Mouse (Mus musculus): ENCODE measurements around the gene Cxcr2. TPM values are rescaled to one million over a fixed set of nuclear protein-coding genes. Genes with fewer than 3 reads are reported as not detected.
"Not testable (repeated sequence)": the region's sequence is repeated elsewhere in the genome, so short reads cannot be mapped to it uniquely, and the experiment has no call there.

Gene Cxcr2
- polyA plus RNA-seq, 1 experiment from 2014 or later, result 0.07 TPM

GRCm38 (mm10) chr1:74156381-74156910 lies 2.7 kb downstream of the Cxcr2 start:
- no peak overlapping the region for H3K27ac ChIP-seq (ENCODE audit: low read depth, low read length)
- H3K4me2 ChIP-seq (ENCODE audit: low read depth, low read length), result no peak overlapping the region
- ATAC-seq (ENCODE audit: low read depth), result no peak
- H3K27me3 ChIP-seq (ENCODE audit: control insufficient read depth, insufficient read depth, low read length), result no peaks in the 10 kb centered on the region
- no peaks in the 10 kb centered on the region for H3K36me3 ChIP-seq (ENCODE audit: control insufficient read depth, insufficient read depth, low read length)
- no peak overlapping the region for H3K9ac ChIP-seq (replicated peaks; ENCODE audit: low read depth, low read length)
- H3K9me3 ChIP-seq (ENCODE audit: control insufficient read depth, low read length), result no peaks in the 10 kb centered on the region
- H3K4me3 ChIP-seq (ENCODE audit: low read depth, low read length), result no peak overlapping the region
- H3K4me1 ChIP-seq (ENCODE audit: control insufficient read depth, insufficient read depth, low read length), result no peaks in the 10 kb centered on the region
- WGBS, result 74% methylated on average over 14 of the region's 14 CpGs

DNA sequence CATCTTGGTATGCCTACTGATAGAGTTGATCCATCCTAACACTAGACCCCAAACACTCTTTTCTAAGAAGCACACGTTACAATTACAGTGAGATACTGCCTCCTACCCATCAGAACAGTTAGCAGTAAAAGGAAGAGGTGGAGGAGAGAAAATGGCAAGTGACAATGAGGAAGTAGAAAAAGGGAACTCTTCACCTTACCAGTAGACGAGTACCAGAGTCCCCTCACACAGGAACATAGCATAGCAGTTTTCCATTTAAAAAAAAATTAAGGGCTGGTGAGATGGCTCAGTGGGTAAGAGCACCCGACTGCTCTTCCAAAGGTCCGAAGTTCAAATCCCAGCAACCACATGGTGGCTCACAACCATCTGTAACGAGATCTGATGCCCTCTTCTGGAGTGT lies 5.8 kb downstream of the Cxcr2 start:
- H3K4me2 ChIP-seq (ENCODE audit: low read depth, low read length); H3K4me3 ChIP-seq (ENCODE audit: low read depth, low read length); H3K27me3 ChIP-seq (ENCODE audit: control insufficient read depth, insufficient read depth, low read length); H3K36me3 ChIP-seq (ENCODE audit: control insufficient read depth, insufficient read depth, low read length); H3K4me1 ChIP-seq (ENCODE audit: control insufficient read depth, insufficient read depth, low read length); ATAC-seq (ENCODE audit: low read depth); H3K27ac ChIP-seq (ENCODE audit: low read depth, low read length); H3K9ac ChIP-seq (replicated peaks; ENCODE audit: low read depth, low read length); H3K9me3 ChIP-seq (ENCODE audit: control insufficient read depth, low read length): not testable (repeated sequence)
- 90% methylated on average over 4 of the region's 5 CpGs for WGBS

DNA sequence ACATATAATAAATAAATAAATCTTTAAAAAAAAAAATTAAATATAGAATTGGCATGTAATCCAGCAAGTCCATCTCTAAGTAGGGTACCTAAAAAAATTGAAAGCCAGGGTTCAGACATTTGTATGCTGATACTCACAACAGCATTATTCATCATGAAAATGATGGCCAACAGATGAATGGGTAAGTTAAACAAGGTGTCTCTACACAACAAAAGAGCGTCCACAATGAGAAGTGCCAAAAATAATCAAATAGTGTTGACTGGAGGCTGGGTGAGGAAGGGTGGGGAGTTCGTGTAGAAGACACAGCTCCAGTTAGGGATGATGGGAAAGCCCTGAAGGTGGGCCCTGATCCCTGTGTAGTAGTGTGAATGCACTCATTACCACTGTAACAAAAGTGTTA lies 6.2 kb downstream of the Cxcr2 start:
- H3K27ac ChIP-seq (ENCODE audit: low read depth, low read length), result no peak overlapping the region
- H3K36me3 ChIP-seq (ENCODE audit: control insufficient read depth, insufficient read depth, low read length), result no peaks in the 10 kb centered on the region
- no peak overlapping the region for H3K4me2 ChIP-seq (ENCODE audit: low read depth, low read length)
- H3K4me1 ChIP-seq (ENCODE audit: control insufficient read depth, insufficient read depth, low read length), result no peaks in the 10 kb centered on the region
- WGBS, result 79% methylated on average over 2 of the region's 2 CpGs
- no peak for ATAC-seq (ENCODE audit: low read depth)
- no peak overlapping the region for H3K9ac ChIP-seq (replicated peaks; ENCODE audit: low read depth, low read length)
- no peaks in the 10 kb centered on the region for H3K9me3 ChIP-seq (ENCODE audit: control insufficient read depth, low read length)
- no peaks in the 10 kb centered on the region for H3K27me3 ChIP-seq (ENCODE audit: control insufficient read depth, insufficient read depth, low read length)
- H3K4me3 ChIP-seq (ENCODE audit: low read depth, low read length), result no peak overlapping the region

- WGBS, result 85% methylated on average over 5 of the region's 5 CpGs
- Histone ChIP-seq H3K9me3 (ENCODE audit: control insufficient read depth, low read length) (no peaks in the 10 kb centered on the region), H3K4me3 (ENCODE audit: low read depth, low read length) (no peak overlapping the region), H3K9ac (replicated peaks; ENCODE audit: low read depth, low read length) (no peak overlapping the region), H3K4me2 (ENCODE audit: low read depth, low read length) (no peak overlapping the region), H3K27ac (ENCODE audit: low read depth, low read length) (no peak overlapping the region), H3K27me3 (ENCODE audit: control insufficient read depth, insufficient read depth, low read length) (no peaks in the 10 kb centered on the region), H3K36me3 (ENCODE audit: control insufficient read depth, insufficient read depth, low read length) (no peaks in the 10 kb centered on the region), H3K4me1 (ENCODE audit: control insufficient read depth, insufficient read depth, low read length) (no peaks in the 10 kb centered on the region)
- ATAC-seq (ENCODE audit: low read depth), result no peak
Observed at GRCm38 (mm10) chr1:74167136-74167535, 13.3 kb downstream of the Cxcr2 start.

DNA sequence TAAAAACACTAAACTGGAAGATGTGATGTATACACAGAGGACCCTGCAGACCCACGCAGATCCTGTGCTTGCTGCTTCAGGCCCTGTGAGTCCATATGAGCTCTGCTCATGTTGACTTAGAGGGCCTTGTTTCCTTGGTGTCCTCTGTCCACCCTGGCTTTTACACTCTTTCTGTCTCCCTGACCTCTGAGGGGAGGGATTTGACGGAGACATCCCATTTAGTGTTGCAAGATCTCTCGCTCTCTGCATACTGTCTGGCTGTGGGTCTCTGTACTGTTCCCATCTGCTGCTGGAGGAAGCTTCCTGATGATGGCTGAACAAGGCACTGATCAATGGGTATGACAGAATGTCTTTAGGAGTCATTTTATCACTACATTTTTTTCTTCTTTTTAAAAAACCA lies 15.9 kb downstream of the Cxcr2 start:
- 85% methylated on average over 3 of the region's 3 CpGs for WGBS
- Histone ChIP-seq H3K27me3 (ENCODE audit: control insufficient read depth, insufficient read depth, low read length) (no peaks in the 10 kb centered on the region), H3K9me3 (ENCODE audit: control insufficient read depth, low read length) (no peaks in the 10 kb centered on the region), H3K36me3 (ENCODE audit: control insufficient read depth, insufficient read depth, low read length) (no peaks in the 10 kb centered on the region), H3K4me1 (ENCODE audit: control insufficient read depth, insufficient read depth, low read length) (no peaks in the 10 kb centered on the region), H3K27ac (ENCODE audit: low read depth, low read length) (no peak overlapping the region), H3K9ac (replicated peaks; ENCODE audit: low read depth, low read length) (no peak overlapping the region), H3K4me3 (ENCODE audit: low read depth, low read length) (no peak overlapping the region), H3K4me2 (ENCODE audit: low read depth, low read length) (no peak overlapping the region)
- ATAC-seq (ENCODE audit: low read depth), result no peak

DNA sequence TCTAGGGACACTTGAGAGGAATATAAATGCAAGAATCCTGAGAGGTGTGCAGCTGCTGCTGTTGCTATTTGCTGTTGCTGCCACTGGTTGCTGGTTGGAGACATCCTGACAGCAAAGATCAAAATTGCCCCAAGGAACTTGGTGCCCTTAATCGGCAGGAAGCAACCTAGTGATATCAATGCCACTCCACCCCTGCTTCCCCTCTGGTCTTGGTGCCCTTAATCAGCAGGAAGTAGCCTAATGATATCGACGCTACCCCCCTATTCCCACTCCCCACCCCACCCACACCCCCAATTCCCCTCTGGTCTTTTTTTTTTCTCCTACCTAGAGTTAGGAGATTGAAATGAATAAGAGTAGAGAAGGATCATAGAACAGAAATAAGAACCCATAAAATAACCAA lies 18.9 kb downstream of the Cxcr2 start:
- no peak overlapping the region for H3K4me3 ChIP-seq (ENCODE audit: low read depth, low read length)
- H3K27me3 ChIP-seq (ENCODE audit: control insufficient read depth, insufficient read depth, low read length), result no peaks in the 10 kb centered on the region
- no peak overlapping the region for H3K4me2 ChIP-seq (ENCODE audit: low read depth, low read length)
- 87% methylated on average over 3 of the region's 3 CpGs for WGBS
- H3K27ac ChIP-seq (ENCODE audit: low read depth, low read length), result no peak overlapping the region
- H3K9ac ChIP-seq (replicated peaks; ENCODE audit: low read depth, low read length), result no peak overlapping the region
- no peaks in the 10 kb centered on the region for H3K36me3 ChIP-seq (ENCODE audit: control insufficient read depth, insufficient read depth, low read length)
- ATAC-seq (ENCODE audit: low read depth), result no peak
- no peaks in the 10 kb centered on the region for H3K9me3 ChIP-seq (ENCODE audit: control insufficient read depth, low read length)
- H3K4me1 ChIP-seq (ENCODE audit: control insufficient read depth, insufficient read depth, low read length), result no peaks in the 10 kb centered on the region

DNA sequence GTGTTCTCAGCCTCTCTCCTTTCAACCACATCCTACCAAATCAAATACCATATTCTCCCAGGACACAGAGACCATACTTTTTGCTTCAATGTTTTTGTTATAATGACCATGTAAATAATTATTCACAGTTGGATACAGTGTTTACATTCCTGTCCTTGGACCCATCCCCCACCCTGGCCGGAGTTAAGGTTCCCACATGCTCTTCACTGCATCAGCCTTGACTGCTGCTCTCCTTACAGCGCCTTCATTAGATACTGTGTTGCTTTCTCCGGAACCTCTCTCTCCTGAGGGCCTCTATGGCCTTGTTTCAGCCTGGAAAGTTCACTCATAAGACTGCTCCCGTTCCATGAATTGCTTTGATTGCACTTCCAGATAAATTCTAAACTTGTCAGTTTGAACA lies 21.9 kb downstream of the Cxcr2 start:
- Histone ChIP-seq H3K4me1 (ENCODE audit: control insufficient read depth, insufficient read depth, low read length) (no peaks in the 10 kb centered on the region), H3K9me3 (ENCODE audit: control insufficient read depth, low read length) (no peaks in the 10 kb centered on the region), H3K27me3 (ENCODE audit: control insufficient read depth, insufficient read depth, low read length) (no peaks in the 10 kb centered on the region), H3K27ac (ENCODE audit: low read depth, low read length) (no peak overlapping the region), H3K36me3 (ENCODE audit: control insufficient read depth, insufficient read depth, low read length) (no peaks in the 10 kb centered on the region), H3K4me3 (ENCODE audit: low read depth, low read length) (no peak overlapping the region), H3K9ac (replicated peaks; ENCODE audit: low read depth, low read length) (no peak overlapping the region), H3K4me2 (ENCODE audit: low read depth, low read length) (no peak overlapping the region)
- 81% methylated on average over 4 of the region's 4 CpGs for WGBS
- ATAC-seq (ENCODE audit: low read depth), result no peak

DNA sequence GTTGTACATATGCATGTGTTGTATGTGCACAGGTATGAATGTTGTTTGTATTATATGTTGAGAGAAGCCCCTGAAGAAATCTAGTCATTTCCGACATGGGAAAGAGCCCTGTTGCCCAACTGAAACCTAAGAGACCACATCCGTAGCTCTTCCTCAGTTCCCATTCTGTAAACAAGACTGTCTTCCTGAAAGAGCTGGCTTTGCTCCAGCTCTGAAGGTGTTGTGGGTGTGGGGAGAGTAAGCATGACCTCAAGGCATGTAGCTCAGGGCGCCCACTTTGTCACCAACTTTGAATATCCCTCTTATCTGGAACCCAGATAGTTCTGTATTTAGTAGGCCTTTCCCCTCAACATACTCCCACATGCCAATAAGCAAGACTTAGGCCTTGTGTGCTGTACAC lies 24.8 kb downstream of the Cxcr2 start:
- ATAC-seq (ENCODE audit: low read depth), result no peak
- H3K9ac ChIP-seq (replicated peaks; ENCODE audit: low read depth, low read length), result no peak overlapping the region
- H3K4me1 ChIP-seq (ENCODE audit: control insufficient read depth, insufficient read depth, low read length), result no peaks in the 10 kb centered on the region
- no peaks in the 10 kb centered on the region for H3K9me3 ChIP-seq (ENCODE audit: control insufficient read depth, low read length)
- 88% methylated on average over 3 of the region's 3 CpGs for WGBS
- no peaks in the 10 kb centered on the region for H3K36me3 ChIP-seq (ENCODE audit: control insufficient read depth, insufficient read depth, low read length)
- H3K27ac ChIP-seq (ENCODE audit: low read depth, low read length), result no peak overlapping the region
- no peak overlapping the region for H3K4me3 ChIP-seq (ENCODE audit: low read depth, low read length)
- H3K27me3 ChIP-seq (ENCODE audit: control insufficient read depth, insufficient read depth, low read length), result no peaks in the 10 kb centered on the region
- H3K4me2 ChIP-seq (ENCODE audit: low read depth, low read length), result no peak overlapping the region

GRCm38 (mm10) chr1:74179624-74180408 lies 26.0 kb downstream of the Cxcr2 start:
- H3K36me3 ChIP-seq (ENCODE audit: control insufficient read depth, insufficient read depth, low read length), result no peaks in the 10 kb centered on the region
- no peak overlapping the region for H3K27ac ChIP-seq (ENCODE audit: low read depth, low read length)
- no peak for ATAC-seq (ENCODE audit: low read depth)
- no peaks in the 10 kb centered on the region for H3K27me3 ChIP-seq (ENCODE audit: control insufficient read depth, insufficient read depth, low read length)
- 61% methylated on average over 9 of the region's 9 CpGs for WGBS
- no peak overlapping the region for H3K9ac ChIP-seq (replicated peaks; ENCODE audit: low read depth, low read length)
- H3K4me3 ChIP-seq (ENCODE audit: low read depth, low read length), result no peak overlapping the region
- H3K9me3 ChIP-seq (ENCODE audit: control insufficient read depth, low read length), result no peaks in the 10 kb centered on the region
- no peaks in the 10 kb centered on the region for H3K4me1 ChIP-seq (ENCODE audit: control insufficient read depth, insufficient read depth, low read length)
- H3K4me2 ChIP-seq (ENCODE audit: low read depth, low read length), result no peak overlapping the region

Measured in neural tube, embryonic 14.5 days (tissue).